Mouse (Mus musculus) midbrain, embryonic 15.5 days (tissue): Measurements from ENCODE around the gene Slc37a1. TPM values are rescaled to one million over a fixed set of nuclear protein-coding genes. Genes with fewer than 3 reads are reported as not detected.

Source experiments
- ATAC-seq: fragments of 200-750 bp; cut with Nextera tagmentation; replicated peaks from 2 replicates; pipeline ENCODE4 v1.8.0; 2017; ENCODE audit warnings: moderate TSS enrichment
- H3K27ac ChIP-seq: fragments of 300-500 bp; sonication (generic); 2 replicates; pipeline ENCODE4 v1.5.1; 2015; ENCODE audit warnings: mild to moderate bottlenecking, inconsistent platforms
- H3K27me3 ChIP-seq: fragments of 300-500 bp; sonication (generic); replicated peaks from 2 replicates; pipeline ENCODE4 v1.6.1; 2015; ENCODE audit warnings: inconsistent platforms
- H3K36me3 ChIP-seq: fragments of 300-500 bp; sonication (generic); replicated peaks from 2 replicates; pipeline ENCODE4 v1.6.1; 2015; ENCODE audit warnings: inconsistent platforms
- H3K4me1 ChIP-seq: fragments of 300-500 bp; sonication (generic); 2 replicates; pipeline ENCODE4 v1.6.1; 2015; ENCODE audit warnings: inconsistent platforms
- H3K4me2 ChIP-seq: fragments of 300-500 bp; sonication (generic); 2 replicates; pipeline ENCODE4 v1.6.1; 2015; ENCODE audit warnings: inconsistent platforms, mild to moderate bottlenecking, moderate library complexity
- H3K4me3 ChIP-seq: fragments of 300-500 bp; sonication (generic); 2 replicates; pipeline ENCODE4 v1.5.1; 2015; ENCODE audit warnings: mild to moderate bottlenecking, inconsistent platforms
- H3K9ac ChIP-seq: fragments of 300-500 bp; sonication (generic); 2 replicates; pipeline ENCODE4 v1.6.1; 2015; ENCODE audit warnings: mild to moderate bottlenecking, inconsistent platforms
- H3K9me3 ChIP-seq: fragments of 300-500 bp; sonication (generic); 2 replicates; pipeline ENCODE4 v1.6.1; 2016; ENCODE audit warnings: inconsistent platforms
- WGBS: fragments of 180-500 bp; shearing (Covaris S2); methylation state at CpG from one replicate; pipeline ENCODE4 v1.1.7; 2015; ENCODE audit warnings: mixed read lengths; 5-methylcytosine and 5-hydroxymethylcytosine counted together
- polyA plus RNA-seq: library from polyadenylated mRNA; unstranded; fragments of >200 nt; fragmentation: Nextera tagmentation; extraction: Ambion mirVana; gene quantifications from 2 replicates; pipeline ENCODE4 v1.2.1, GENCODE M21; 2015

The Slc37a1 gene
- polyA plus RNA-seq, 1 experiment from 2014 or later, result 13.4 TPM

- no peaks in the 10 kb centered on the region for H3K36me3 ChIP-seq
- H3K4me1 ChIP-seq, result peaks cover 33% of the 10 kb centered on the region
- no peak overlapping the region for H3K4me2 ChIP-seq
- H3K9ac ChIP-seq, result no peak overlapping the region
- H3K4me3 ChIP-seq, result no peak overlapping the region
- no peaks in the 10 kb centered on the region for H3K27me3 ChIP-seq
- no peaks in the 10 kb centered on the region for H3K9me3 ChIP-seq
- WGBS, result 84% methylated on average over 6 of the region's 6 CpGs
- no peak overlapping the region for H3K27ac ChIP-seq
- no peak for ATAC-seq
Measured at GRCm38 (mm10) chr17:31383320-31383719, 96.7 kb downstream of the Slc37a1 start.

- H3K9me3 ChIP-seq, result no peaks in the 10 kb centered on the region
- H3K4me3 ChIP-seq, result peak overlapping the region; percentile 87; the same call in 1 of the 2 replicates
- no peaks in the 10 kb centered on the region for H3K36me3 ChIP-seq
- H3K4me1 ChIP-seq, result peaks cover 49% of the 10 kb centered on the region
- H3K4me2 ChIP-seq, result peak overlapping the region; percentile 68
- 8% methylated on average over 8 of the region's 8 CpGs for WGBS
- no peaks in the 10 kb centered on the region for H3K27me3 ChIP-seq
- peak overlapping the region; percentile 73 for H3K27ac ChIP-seq
- no peak overlapping the region; the same call in 1 of the 2 replicates for H3K9ac ChIP-seq
- peak; percentile 38 for ATAC-seq
Measured at GRCm38 (mm10) chr17:31384968-31385627, 98.5 kb downstream of the Slc37a1 start.

GRCm38 (mm10) chr17:31385671-31386665 lies 99.4 kb downstream of the Slc37a1 start, which contains the start of gene Pde9a:
TSS of gene Pde9a (plus strand) at chr17:31386210.
- ATAC-seq, result peak; percentile 89
- peak within 1 kb of the TSS; percentile 68 for H3K4me2 ChIP-seq
- no peaks in the 10 kb centered on the region for H3K27me3 ChIP-seq
- H3K9me3 ChIP-seq, result no peaks in the 10 kb centered on the region
- H3K27ac ChIP-seq, result peak within 1 kb of the TSS; percentile 75
- no peaks in the 10 kb centered on the region for H3K36me3 ChIP-seq
- 2% methylated on average over 44 of the region's 56 CpGs for WGBS
- H3K4me1 ChIP-seq, result peaks cover 49% of the 10 kb centered on the region
- peak within 1 kb of the TSS; percentile 81 for H3K9ac ChIP-seq
- H3K4me3 ChIP-seq, result peak within 1 kb of the TSS; percentile 87

- Histone ChIP-seq H3K4me1 (peaks cover 49% of the 10 kb centered on the region), H3K36me3 (no peaks in the 10 kb centered on the region), H3K4me3 (peak overlapping the region; percentile 87), H3K9me3 (no peaks in the 10 kb centered on the region), H3K4me2 (peak overlapping the region; percentile 68), H3K9ac (peak overlapping the region; percentile 81), H3K27ac (peak overlapping the region; percentile 75), H3K27me3 (no peaks in the 10 kb centered on the region)
- 7% methylated on average over 7 of the region's 7 CpGs for WGBS
- 0 out of 2 replicates have a peak, but pooled peaks have one; percentile 2 for ATAC-seq
Measured at GRCm38 (mm10) chr17:31386766-31387275, 100.2 kb downstream of the Slc37a1 start.

GRCm38 (mm10) chr17:31389432-31390050 lies 102.9 kb downstream of the Slc37a1 start:
- H3K4me1 ChIP-seq, result peaks cover 52% of the 10 kb centered on the region
- 78% methylated on average over 3 of the region's 3 CpGs for WGBS
- H3K27ac ChIP-seq, result peak overlapping the region; percentile 10; the same call in 1 of the 2 replicates

GRCm38 (mm10) chr17:31391462-31391861 lies 104.9 kb downstream of the Slc37a1 start:
- WGBS, result 88% methylated on average over 3 of the region's 3 CpGs
- Histone ChIP-seq H3K27me3 (no peaks in the 10 kb centered on the region), H3K36me3 (no peaks in the 10 kb centered on the region), H3K4me2 (no peak overlapping the region), H3K27ac (no peak overlapping the region), H3K4me1 (peaks cover 40% of the 10 kb centered on the region), H3K9me3 (no peaks in the 10 kb centered on the region), H3K9ac (no peak overlapping the region), H3K4me3 (no peak overlapping the region)
- ATAC-seq, result no peak

More at GRCm38 (mm10) chr17:31389432-31390050, 102.9 kb downstream of the Slc37a1 start:
- no peaks in the 10 kb centered on the region for H3K9me3 ChIP-seq
- peak overlapping the region; percentile 68 for H3K4me2 ChIP-seq
- ATAC-seq, result no peak
- H3K27me3 ChIP-seq, result no peaks in the 10 kb centered on the region
- no peaks in the 10 kb centered on the region for H3K36me3 ChIP-seq
- no peak overlapping the region for H3K9ac ChIP-seq
- H3K4me3 ChIP-seq, result no peak overlapping the region

- H3K27me3 ChIP-seq, result no peaks in the 10 kb centered on the region
- no peak overlapping the region for H3K4me3 ChIP-seq
- H3K27ac ChIP-seq, result no peak overlapping the region
- no peaks in the 10 kb centered on the region for H3K36me3 ChIP-seq
- H3K4me1 ChIP-seq, result peaks cover 34% of the 10 kb centered on the region
- H3K9ac ChIP-seq, result no peak overlapping the region
- H3K4me2 ChIP-seq, result no peak overlapping the region
- 83% methylated on average over 5 of the region's 5 CpGs for WGBS
- ATAC-seq, result no peak
- H3K9me3 ChIP-seq, result no peaks in the 10 kb centered on the region
Measured at GRCm38 (mm10) chr17:31392041-31392440, 105.4 kb downstream of the Slc37a1 start.

- no peak for ATAC-seq
- Histone ChIP-seq H3K9me3 (no peaks in the 10 kb centered on the region), H3K36me3 (no peaks in the 10 kb centered on the region), H3K27me3 (no peaks in the 10 kb centered on the region), H3K27ac (no peak overlapping the region), H3K4me3 (no peak overlapping the region), H3K4me2 (no peak overlapping the region), H3K4me1 (peaks cover 17% of the 10 kb centered on the region), H3K9ac (no peak overlapping the region)
- 61% methylated on average over 2 of the region's 2 CpGs for WGBS
Measured at GRCm38 (mm10) chr17:31393811-31394210, 107.2 kb downstream of the Slc37a1 start.

GRCm38 (mm10) chr17:31400294-31400693 lies 113.7 kb downstream of the Slc37a1 start:
- Histone ChIP-seq H3K36me3 (no peaks in the 10 kb centered on the region), H3K9me3 (no peaks in the 10 kb centered on the region), H3K9ac (no peak overlapping the region), H3K4me1 (peaks cover 9% of the 10 kb centered on the region; the same call in 1 of the 2 replicates), H3K4me2 (no peak overlapping the region), H3K27ac (0 out of 2 replicates have a peak overlapping the region, but pooled peaks have one; percentile 1), H3K27me3 (no peaks in the 10 kb centered on the region), H3K4me3 (no peak overlapping the region)
- ATAC-seq, result no peak
- 61% methylated on average over 6 of the region's 6 CpGs for WGBS
